Mouse (Mus musculus) lung, postnatal 0 days (tissue): ENCODE measurements around the gene Il16.

Experiments
- CTCF ChIP-seq: IDR thresholded peaks from 2 replicates; pipeline ENCODE4 v1.5.1; 2016; ENCODE audit warnings: antibody characterized with exemption, mild to moderate bottlenecking
- EP300 ChIP-seq: IDR thresholded peaks from 2 replicates; pipeline ENCODE4 v1.6.1; 2016; ENCODE audit warnings: antibody characterized with exemption, mild to moderate bottlenecking, control low read depth

GRCm38 (mm10) chr7:83594056-83594455 is 151.5 kb downstream of the Il16 start:
- TF ChIP-seq EP300 (no peak), CTCF (no peak)
